In genomic region chr12:45162011-45162410, GRCm38 (mm10) we compare ENCODE assay signal across 9 mouse cellular contexts.
DNase-seq lines count a peak whose midpoint lies in the region; ATAC-seq and TF ChIP-seq lines count a peak whose summit lies in the region.
"Had no signal": no experiment of that assay in that cellular context is flagged by ENCODE, and none has a peak within 500 bp of the region (broad histone marks: within the 10 kb centered on the region; RNA-seq: fewer than 3 reads in every experiment).

No protein-coding gene starts in this region.

- no peak overlapping the region for H3K4me3 ChIP-seq in hindbrain, embryonic 12.5 days
- no peak overlapping the region for H3K4me3 ChIP-seq in hindbrain, embryonic 10.5 days
- H3K4me3 ChIP-seq in liver, postnatal 0 days (ENCODE audit: low read depth, low read length) = no peak overlapping the region
- H3K4me3 ChIP-seq: neural tube, embryonic 13.5 days had no signal

- peak; percentile 65 for TF ChIP-seq CTCF in liver, postnatal 0 days (IDR thresholded peaks at IDR 0.05; ENCODE audit: low read depth)

- no peaks in the 10 kb centered on the region for H3K36me3 ChIP-seq in hindbrain, embryonic 12.5 days
- H3K36me3 ChIP-seq in hindbrain, embryonic 10.5 days = no peaks in the 10 kb centered on the region
- H3K36me3 ChIP-seq in liver, postnatal 0 days (replicated peaks; ENCODE audit: insufficient read depth, low read length) = no peaks in the 10 kb centered on the region
- H3K36me3 ChIP-seq: neural tube, embryonic 13.5 days had no signal

- no peak for TF ChIP-seq EP300 in liver, postnatal 0 days (IDR thresholded peaks at IDR 0.05; ENCODE audit: low read depth)

- peak; percentile 48; the same call in 1 of the 2 replicates for ATAC-seq in hindbrain, embryonic 12.5 days (ENCODE audit: low FRiP score)
- ATAC-seq in liver, postnatal 0 days = 0 out of 2 replicates have a peak, but pooled peaks have one; percentile 47
- ATAC-seq in inflammation-experienced regulatory T-cells, adult 6 months = no peak
- ATAC-seq in erythroblast, adult 5-6 weeks (replicated peaks; ENCODE audit: low FRiP score, poor library complexity, severe bottlenecking) = no peak

- no peaks in the 10 kb centered on the region for H3K27me3 ChIP-seq in hindbrain, embryonic 12.5 days
- no peaks in the 10 kb centered on the region for H3K27me3 ChIP-seq in hindbrain, embryonic 10.5 days (ENCODE audit: insufficient read depth, poor library complexity, severe bottlenecking)
- no peaks in the 10 kb centered on the region for H3K27me3 ChIP-seq in liver, postnatal 0 days (ENCODE audit: insufficient read depth, low read length)
- H3K27me3 ChIP-seq: neural tube, embryonic 13.5 days had no signal

- 76% methylated on average over 4 of the region's 4 CpGs for WGBS in hindbrain, embryonic 12.5 days
- 68% methylated on average over 4 of the region's 4 CpGs for WGBS in hindbrain, embryonic 10.5 days
- WGBS in liver, postnatal 0 days (ENCODE audit: insufficient replicate concordance) = 66% methylated on average over 4 of the region's 4 CpGs

- no peak overlapping the region for H3K27ac ChIP-seq in hindbrain, embryonic 12.5 days
- H3K27ac ChIP-seq in hindbrain, embryonic 10.5 days = no peak overlapping the region
- no peak overlapping the region for H3K27ac ChIP-seq in liver, postnatal 0 days (ENCODE audit: low read depth)
- H3K27ac ChIP-seq: neural tube, embryonic 13.5 days had no signal

- no peak overlapping the region for H3K9ac ChIP-seq in hindbrain, embryonic 12.5 days
- no peak overlapping the region for H3K9ac ChIP-seq in liver, postnatal 0 days (replicated peaks)
- H3K9ac ChIP-seq: neural tube, embryonic 13.5 days had no signal

- no peak for DNase-seq in hindbrain, embryonic 10.5 days (ENCODE audit: low spot score)
- peak; percentile 43 for DNase-seq in ZHBTc4 (ENCODE audit: low read depth, low spot score)
- DNase-seq in heart, postnatal 10 days = peak; percentile 24 to 33
- no peak for DNase-seq in liver, postnatal 0 days
- no peak for DNase-seq in ovary, postnatal 36 days (ENCODE audit: low spot score)

- no peak overlapping the region for H3K4me2 ChIP-seq in hindbrain, embryonic 12.5 days (replicated peaks)
- no peak overlapping the region for H3K4me2 ChIP-seq in liver, postnatal 0 days (ENCODE audit: low read depth, low read length)
- H3K4me2 ChIP-seq: neural tube, embryonic 13.5 days had no signal

- no peaks in the 10 kb centered on the region for H3K4me1 ChIP-seq in hindbrain, embryonic 12.5 days
- H3K4me1 ChIP-seq in hindbrain, embryonic 10.5 days (replicated peaks) = no peaks in the 10 kb centered on the region
- no peaks in the 10 kb centered on the region for H3K4me1 ChIP-seq in liver, postnatal 0 days (ENCODE audit: insufficient read depth)

- intact Hi-C loops in heart, postnatal 10 days (cut with DNase I) = loop anchor here (2.0 to 10.0 kb wide), 3 partner anchors 90 to 313 kb away; partner anchors contain the start of gene Stxbp6

- no peaks in the 10 kb centered on the region for H3K9me3 ChIP-seq in hindbrain, embryonic 12.5 days (replicated peaks)
- H3K9me3 ChIP-seq in hindbrain, embryonic 10.5 days = no peaks in the 10 kb centered on the region
- no peaks in the 10 kb centered on the region for H3K9me3 ChIP-seq in liver, postnatal 0 days (ENCODE audit: low read length)
- H3K9me3 ChIP-seq: neural tube, embryonic 13.5 days had no signal

Comparison
In these comparisons a context has a peak if more than half of its experiments do, and no peak if none do; other contexts are left out.
1. ATAC-seq: peak in hindbrain, embryonic 12.5 days (single experiment) and liver, postnatal 0 days (single experiment); none in inflammation-experienced regulatory T-cells, adult 6 months (single experiment) and erythroblast, adult 5-6 weeks (single experiment).
2. DNase-seq: peak in ZHBTc4 (single experiment) and heart, postnatal 10 days (2 of 2); none in hindbrain, embryonic 10.5 days (single experiment), liver, postnatal 0 days (single experiment) and ovary, postnatal 36 days (single experiment).